Mouse (Mus musculus) stomach, postnatal 0 days (tissue): ENCODE data around the gene Zfp988.
"Not testable (repeated sequence)": the region's sequence is repeated elsewhere in the genome, so short reads cannot be mapped to it uniquely, and the experiment has no call there.

Experiments used
- CTCF ChIP-seq: IDR thresholded peaks from 2 replicates; pipeline ENCODE4 v1.5.1; 2016; ENCODE audit warnings: antibody characterized with exemption, low read depth, mild to moderate bottlenecking, moderate library complexity
- EP300 ChIP-seq: optimal IDR thresholded peaks from 2 replicates; pipeline ENCODE3; 2016; ENCODE audit warnings: antibody characterized with exemption

GRCm38 (mm10) chr4:147340876-147341275, 35.4 kb downstream of the Zfp988 start:
- not testable (repeated sequence) for TF ChIP-seq CTCF, EP300
